Mouse (Mus musculus) activated CD4-positive, CD25-positive, alpha-beta regulatory T cell, adult 4 months (primary cell): ENCODE data around the gene Apoa5. TPM values are rescaled to one million over a fixed set of nuclear protein-coding genes. Genes with fewer than 3 reads are reported as not detected.
A peak's percentile ranks its signal among the peaks of the same experiment; 100 is the strongest.
"Not testable (repeated sequence)": the region's sequence is repeated elsewhere in the genome, so short reads cannot be mapped to it uniquely, and the experiment has no call there.

Experiments used
- ATAC-seq: one replicate; pipeline ENCODE4 v1.8.0; 2017
- polyA plus RNA-seq, 2 experiments: library from polyadenylated mRNA; unstranded; fragments of 100-300 nt; shearing (Covaris generic); gene quantifications; one replicate each; pipeline ENCODE4 v1.2.1; 2017

Gene Apoa5
- polyA plus RNA-seq, 2 experiments from 2014 or later: not detected

GRCm38 (mm10) chr9:46269125-46269524 lies 692 bp downstream of the Apoa5 start:
- no peak for ATAC-seq

DNA sequence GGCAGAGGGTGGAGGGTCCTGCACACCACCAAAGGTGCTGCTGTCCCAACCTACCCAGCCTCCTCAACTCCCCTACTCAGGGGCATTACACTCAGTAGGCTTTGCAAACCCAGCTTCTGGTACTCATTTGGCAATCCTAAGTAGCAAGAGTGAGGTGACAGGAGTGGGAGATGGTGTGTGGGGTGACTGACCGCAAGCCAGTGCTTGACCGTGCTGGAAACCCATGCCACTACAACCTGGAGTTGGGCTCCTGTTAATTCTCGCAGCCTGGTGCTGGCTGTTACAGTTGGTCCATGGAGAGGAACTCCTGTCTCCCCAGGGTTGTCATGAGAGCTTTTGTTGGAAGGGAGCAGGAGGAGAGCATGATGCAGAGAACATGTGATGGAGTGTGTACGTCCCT lies 2.3 kb downstream of the Apoa5 start:
- ATAC-seq: no peak

DNA sequence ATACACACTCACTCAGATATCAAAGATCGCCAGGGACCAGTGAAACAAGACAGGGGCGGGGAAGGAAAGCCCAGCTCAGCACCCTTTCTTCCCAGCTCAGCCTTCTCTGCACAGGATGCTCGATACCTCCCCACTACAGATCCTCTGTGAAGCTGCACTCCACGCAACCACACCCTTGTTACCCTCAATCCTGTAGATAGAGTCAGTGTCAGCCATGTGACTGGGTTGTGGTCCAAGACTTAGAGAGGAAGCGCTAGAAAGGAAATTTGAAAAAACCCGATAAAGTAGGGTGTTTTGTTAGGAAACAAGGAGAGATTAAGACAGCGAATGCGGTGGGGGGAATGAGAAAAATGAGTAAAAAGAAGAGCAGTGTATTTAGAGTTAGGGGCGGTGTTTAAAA lies 3.6 kb downstream of the Apoa5 start:
- peak; percentile 35 for ATAC-seq

DNA sequence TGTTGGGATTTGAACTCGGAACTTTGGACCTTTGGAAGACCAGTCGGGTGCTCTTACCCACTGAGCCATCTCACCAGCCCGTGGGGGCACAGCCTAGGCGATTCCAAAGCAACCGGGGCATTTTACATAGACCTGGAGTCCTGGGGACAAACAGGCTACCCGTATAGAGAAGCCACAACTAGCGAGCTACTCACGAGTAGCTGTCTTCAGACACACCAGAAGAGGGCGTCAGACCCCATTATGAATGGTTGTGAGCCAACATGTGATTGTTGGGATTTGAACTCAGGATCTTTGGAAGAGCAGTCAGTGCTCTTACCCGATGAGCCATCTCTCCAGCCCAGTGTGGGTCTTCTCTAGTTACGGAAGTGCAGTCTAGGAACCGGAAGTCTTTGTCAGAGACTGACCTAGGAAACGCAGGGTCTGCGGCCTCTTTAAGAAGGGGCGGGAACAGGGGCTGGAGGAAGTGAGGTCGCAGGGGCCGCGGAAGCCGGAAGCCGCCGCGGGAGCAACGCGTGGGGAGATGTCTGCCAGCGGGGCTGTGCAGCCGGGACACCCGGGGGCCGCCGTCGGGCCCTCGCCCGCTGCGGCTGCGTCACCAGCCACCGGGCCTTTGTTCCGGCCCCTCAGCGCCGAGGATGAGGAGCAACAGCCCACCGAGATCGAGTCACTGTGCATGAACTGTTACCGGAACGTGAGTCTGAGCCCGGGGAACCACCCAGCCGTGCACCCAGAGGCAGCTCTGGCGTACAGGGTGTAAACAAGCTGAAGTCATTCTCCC lies 4.4 kb downstream of the Apoa5 start, which contains the start of gene Zpr1:
Gene Zpr1, plus strand, starts transcription at position 388 of the 778 bp plus-strand sequence.
- peak; percentile 95 for ATAC-seq

DNA sequence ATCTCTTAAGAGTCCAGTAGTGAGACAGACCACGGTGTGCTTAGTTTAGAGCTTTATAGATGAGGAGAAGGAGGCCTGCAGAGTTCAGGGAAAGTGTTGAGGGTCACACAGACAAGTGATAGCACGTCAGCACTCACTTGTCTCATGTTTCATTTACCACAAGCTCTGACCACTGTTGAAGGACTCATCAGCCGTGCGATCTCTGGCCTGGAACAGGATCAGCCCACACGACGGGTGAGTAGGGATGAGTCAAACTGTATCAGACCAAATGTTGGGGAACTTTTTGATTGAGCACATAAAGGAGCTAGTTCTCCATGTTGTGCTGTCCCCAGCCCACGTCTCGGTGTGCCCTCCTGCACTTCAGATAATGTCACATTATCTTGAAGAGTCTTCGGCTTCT lies 6.1 kb downstream of the Apoa5 start:
- ATAC-seq: no peak

DNA sequence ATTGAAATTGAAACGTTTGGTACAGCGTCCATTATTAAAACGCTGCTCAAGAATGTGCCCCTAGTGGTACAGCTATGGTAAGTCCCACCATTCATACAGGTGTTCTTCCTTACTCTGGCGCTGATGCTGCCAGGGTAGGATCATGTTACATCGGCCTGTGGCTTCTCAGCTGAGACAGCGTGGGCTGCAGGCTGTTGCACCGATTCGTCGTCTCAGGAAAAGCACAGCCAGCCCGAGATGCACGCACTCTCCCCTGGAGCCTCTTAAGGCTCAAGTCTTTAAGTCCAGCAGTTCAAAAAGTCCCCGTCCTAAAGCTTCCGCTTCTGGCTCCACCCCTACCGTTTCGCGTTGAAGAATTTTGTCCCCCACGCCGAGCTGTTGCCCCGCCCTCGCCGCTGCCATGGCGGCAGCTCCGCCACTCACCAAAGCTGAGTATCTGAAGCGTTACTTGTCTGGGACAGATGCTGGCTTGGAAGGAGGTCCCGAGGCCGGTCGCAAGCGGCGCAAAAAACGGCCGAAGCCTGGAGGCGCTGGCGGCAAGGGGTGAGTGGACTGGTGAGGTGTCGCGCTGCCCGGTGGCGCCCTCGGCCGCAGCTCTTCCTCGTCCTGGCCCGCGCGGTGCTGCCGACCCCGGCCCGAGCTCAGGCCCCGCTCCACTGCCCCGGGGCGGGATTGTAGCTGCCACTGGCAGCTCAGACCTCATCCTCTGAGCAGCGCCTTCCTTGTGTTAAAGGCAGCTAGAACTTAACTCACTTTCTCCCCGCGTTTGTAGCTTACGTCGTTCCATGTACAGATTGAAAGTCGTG lies 14.4 kb downstream of the Apoa5 start, which contains the start of gene Bud13:
Gene Bud13, plus strand, starts transcription at position 378 of the 806 bp plus-strand sequence.
- ATAC-seq: peak; percentile 91

DNA sequence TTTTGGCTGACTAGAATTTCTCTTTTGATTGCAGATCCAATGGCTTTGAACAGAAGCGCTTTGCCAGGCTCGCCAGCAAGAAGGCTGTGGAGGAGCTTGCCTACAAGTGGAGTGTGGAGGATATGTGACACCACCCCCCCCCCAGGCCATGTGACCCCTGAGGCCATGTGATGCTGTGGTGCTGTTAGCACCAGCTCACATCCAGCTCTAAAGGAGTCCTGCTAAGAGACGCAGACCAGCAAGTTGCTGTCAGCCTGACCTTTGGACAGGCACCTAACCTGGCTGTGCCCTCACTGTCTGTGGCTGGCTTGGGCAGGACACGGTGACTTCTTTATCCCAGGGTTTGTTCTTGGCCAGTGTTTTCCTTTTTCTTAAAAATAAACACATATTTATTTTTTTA lies 29.9 kb downstream of the Apoa5 start:
- ATAC-seq: no peak

DNA sequence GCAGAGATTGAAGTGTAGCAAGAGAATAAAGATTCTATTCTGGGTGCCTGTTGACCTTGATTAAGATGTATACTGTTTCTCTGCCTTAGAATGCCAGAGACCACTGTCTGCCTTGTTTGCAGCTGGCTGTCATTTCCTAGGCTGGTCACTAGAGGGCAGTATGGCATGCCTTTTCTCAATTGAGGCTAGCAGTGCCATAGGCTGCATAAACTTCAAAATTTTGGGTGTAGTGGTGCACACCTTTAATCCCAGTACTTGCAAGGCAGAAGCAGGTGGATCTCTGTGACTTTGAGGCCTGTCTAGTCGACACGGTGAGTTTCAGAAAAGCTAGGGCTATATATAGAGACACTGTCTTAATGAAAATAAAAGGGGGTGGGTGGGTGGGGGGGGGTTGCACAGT lies 33.7 kb downstream of the Apoa5 start:
- no peak for ATAC-seq

GRCm38 (mm10) chr9:46309121-46309520 lies 40.7 kb downstream of the Apoa5 start:
- no peak for ATAC-seq

DNA sequence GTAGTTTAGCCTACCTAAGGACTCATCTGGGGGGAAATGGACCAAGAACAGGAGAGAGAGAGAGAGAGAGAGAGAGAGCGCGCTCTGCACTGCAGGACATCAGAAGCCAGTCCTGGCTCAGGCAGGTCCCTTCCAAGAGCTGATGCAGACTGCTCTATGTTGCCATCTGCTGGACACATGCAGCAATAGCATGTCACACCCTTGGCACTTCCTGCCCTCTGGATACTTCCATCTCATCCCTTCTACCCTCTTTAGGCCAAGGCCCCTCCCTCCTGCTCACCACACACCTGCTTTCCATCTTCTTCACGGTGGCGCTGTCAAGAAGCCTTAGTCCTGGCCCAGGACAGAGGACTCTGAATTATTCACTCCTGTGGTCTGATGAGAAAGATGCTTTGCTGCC lies 46.1 kb downstream of the Apoa5 start:
- peak; percentile 52 for ATAC-seq

GRCm38 (mm10) chr9:46314921-46315320 lies 46.5 kb downstream of the Apoa5 start:
- ATAC-seq: no peak

DNA sequence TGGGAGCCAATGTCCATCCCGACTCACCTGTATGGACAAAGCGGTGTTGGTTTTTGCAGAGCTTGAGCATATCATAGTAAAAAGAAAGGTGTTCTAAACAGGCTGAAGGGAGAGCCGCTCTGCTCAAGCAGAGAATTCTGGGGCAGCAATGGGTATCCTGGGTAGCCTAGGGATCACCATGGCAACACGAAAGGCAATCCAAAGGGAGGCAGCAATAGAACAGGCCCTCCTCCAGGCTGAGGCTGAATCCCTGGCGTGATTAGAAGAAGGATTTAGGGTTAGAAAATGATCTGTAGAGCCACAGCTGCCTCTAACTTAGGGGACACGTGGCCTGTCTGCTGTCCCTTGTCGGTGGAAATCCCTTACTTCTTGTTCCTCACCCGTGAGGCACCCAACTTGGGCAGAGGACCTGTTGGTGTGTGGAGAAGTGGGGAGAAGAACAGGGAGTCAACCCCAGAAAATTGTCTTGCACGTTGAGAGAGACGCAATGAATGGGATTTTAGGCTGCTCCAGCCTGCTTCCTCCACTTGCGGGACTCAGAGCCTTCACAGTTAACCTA lies 47.5 kb downstream of the Apoa5 start:
- ATAC-seq: no peak

DNA sequence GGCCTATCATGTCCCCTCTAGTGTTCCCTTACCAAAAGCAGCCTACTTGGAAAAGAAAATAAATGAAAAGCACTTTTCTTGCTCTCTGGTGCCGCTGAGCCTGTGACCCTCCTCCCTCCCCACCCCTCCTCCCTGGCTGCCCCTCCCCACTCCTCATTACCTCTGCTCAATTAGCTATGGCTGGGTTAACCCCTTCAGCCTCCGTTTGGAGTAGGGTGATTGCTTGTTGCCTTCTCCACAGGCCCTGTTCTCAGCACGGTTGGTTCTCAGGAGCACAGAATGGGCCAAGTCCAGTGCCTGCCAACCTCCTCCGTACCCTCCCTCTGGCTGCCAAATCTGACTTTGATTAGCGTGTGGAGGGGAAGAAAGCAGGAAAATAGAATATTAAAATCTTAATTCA lies 48.0 kb downstream of the Apoa5 start:
- ATAC-seq: no peak

DNA sequence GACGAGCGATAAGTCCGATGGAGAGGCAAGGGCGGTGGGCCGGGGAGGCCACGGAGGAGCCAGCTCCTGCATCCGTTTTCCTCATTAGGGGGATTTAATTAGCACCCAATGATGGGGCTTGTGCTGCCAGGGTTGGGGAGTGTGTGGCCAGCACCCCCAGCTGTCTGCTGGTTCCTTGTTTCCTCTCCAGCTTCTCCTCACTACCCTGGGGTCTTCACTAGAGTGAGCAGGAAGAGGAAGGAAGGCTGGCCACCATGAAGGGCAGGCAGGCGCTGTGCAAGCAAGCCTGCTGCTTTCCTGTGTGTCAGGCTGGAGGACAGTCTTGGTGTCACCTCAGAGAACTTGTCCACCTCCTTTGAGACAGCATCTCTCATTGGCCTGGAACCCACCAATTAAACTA lies 48.5 kb downstream of the Apoa5 start:
- ATAC-seq: no peak

DNA sequence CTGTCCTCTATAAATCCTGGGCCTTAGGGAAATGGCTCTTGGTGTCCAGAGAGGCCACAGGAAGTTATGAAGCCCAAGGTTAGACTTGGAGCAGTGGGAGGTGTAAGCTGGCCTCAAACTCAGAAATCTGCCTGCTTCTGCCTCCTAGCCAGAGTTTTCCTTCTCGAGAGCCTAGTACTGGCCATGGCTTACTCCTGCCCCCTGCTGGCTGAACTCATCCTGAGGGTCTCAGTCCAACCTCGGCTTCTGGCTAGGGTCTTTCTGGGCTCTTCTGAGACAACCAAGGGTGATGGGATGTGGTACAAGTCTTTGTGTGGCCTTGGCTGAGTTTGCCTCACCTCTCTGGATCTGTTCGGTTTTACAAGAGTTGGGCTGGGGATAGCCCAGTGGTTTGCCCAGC lies 49.5 kb downstream of the Apoa5 start:
- ATAC-seq: no peak

- not testable (repeated sequence) for ATAC-seq
Measured at GRCm38 (mm10) chr9:46319886-46320285, 51.5 kb downstream of the Apoa5 start, which contains the start of gene 4931429L15Rik. 4931429L15Rik (minus strand) TSS chr9:46319986.

DNA sequence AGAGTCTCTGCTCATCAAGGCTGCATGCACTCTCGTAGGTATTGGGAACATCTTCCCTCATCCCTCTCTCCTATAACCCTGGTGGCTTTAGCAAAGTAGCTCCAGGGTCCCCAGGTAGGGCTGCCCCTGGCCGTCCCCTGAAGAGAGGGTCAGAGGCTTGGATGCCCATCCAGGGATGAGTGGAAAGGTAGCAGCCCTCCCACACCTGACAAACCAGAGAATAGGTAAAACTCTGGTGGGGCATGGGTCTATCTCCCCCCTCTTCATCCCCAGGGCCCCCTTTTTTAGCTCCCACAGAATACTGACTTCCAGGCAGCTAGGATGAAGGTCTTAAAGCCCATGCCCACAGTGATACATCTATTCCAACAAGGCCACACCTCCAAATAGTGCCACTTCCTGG lies 52.0 kb downstream of the Apoa5 start:
- ATAC-seq: no peak

Other genes starting within 250 kb of the Apoa5 start
- gene Apoa1, start 40.1 kb upstream of the Apoa5 start, polyA plus RNA-seq: not detected
- gene Apoc3, start 33.0 kb upstream of the Apoa5 start, polyA plus RNA-seq: not detected
- gene Apoa4, start 27.9 kb upstream of the Apoa5 start, polyA plus RNA-seq: not detected
- 10 to 100 TPM; 32.5 to 40.7 TPM for gene Zpr1, start 4.4 kb downstream of the Apoa5 start, polyA plus RNA-seq
- gene Bud13, start 14.4 kb downstream of the Apoa5 start, polyA plus RNA-seq: 10 to 100 TPM; 15.7 to 16.6 TPM
- gene 4931429L15Rik, start 51.4 kb downstream of the Apoa5 start, polyA plus RNA-seq: not detected